Mouse (Mus musculus): ENCODE data around the gene Th.

The Th gene

DNA sequence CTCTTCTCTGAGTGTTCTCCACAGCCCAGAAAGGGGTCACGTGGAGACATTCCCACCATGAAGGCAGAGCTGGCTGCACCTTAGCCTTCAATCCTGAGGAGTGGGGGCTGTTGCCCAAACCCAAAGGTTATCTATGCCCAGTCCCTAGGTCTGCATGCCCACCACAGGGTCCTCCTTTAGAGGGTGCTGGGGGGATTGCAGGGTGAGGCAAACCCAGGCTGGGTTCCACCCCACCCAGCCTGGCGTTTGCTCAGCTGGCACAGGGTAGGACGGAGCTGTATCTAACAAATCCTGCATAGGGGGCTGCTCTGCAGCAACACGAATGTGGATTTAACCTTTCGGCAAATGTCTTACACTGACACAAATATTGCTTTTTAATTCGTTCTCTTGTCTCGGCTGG, 29.2 kb downstream of the Th start:
- DNase-seq (ENCODE audit: low read depth, low spot score) = no peak

DNA sequence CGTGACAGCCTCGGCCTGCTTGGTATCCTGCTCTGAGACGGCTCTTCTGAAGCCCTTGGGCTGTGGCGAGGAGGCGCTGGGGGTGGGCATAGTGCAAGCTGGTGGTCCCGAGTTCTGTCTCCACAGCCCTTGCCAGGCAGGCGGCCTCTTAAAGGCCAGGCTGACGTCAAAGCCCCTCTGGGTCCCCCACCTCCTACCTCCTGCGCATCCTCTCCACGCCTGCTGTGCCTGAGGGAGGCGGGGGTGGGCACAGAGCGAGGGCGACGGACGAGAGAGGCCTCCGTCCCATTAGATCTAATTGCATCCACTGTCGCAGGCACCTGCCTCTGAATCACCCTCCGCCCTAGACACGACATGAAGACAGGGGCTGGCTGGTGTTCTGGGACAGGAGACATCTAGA, 31.1 kb downstream of the Th start:
- DNase-seq (ENCODE audit: low read depth, low spot score) = no peak

DNA sequence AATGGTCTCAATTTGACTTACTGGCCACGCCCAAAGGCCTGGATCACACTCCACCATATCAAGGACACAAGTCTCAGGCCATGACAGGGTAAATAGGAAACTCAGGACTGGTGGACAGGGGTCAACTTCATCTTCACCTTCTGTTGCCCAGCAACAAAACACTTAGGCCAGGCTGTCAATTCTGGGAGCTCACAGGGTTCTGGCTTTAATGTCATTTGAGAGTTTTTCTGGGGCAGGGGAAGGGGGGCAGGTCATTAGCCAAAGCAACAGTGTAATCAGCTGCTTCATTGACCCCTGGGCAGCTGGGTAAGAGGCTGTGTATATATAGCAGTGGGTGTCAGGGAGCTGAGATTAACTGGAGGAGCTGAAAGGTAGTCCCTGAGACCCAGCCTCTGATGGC, 33.5 kb downstream of the Th start:
- no peak for DNase-seq (ENCODE audit: low read depth, low spot score)

DNA sequence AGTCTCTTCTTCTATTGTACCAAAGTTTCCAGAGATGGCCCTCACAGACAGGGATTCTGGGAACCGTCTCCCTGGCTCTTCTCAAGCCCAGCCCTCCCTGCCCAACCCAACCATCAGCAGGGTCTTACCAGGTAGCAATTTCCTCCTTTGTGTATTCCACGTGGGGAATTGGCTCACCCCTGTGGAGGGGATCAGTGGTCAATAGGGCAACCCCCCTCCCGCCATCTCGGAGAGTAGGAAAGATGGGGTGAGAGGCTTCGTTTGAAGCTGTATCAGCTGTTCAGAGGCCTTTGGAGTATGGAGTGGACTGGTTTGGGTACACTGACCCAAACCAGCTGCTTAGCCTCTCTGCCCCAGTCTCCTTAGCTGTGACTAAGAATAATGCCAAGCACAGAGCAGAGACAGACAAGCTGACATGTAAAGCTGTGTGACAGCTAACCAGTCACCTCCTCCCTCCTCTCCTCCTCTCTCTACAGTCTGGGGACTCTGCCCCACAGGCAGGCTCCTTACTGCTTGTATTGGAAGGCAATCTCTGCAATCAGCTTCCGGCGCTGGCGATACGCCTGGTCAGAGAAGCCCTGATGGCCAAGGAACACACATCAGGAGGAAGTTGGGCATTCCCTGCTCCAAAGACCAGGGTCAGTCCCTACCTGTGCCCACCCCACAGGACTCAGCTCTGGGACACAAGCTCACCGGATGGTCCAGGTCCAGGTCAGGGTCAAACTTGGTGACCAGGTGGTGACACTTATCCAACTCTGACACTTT, 34.8 kb downstream of the Th start:
- DNase-seq (ENCODE audit: low read depth, low spot score) = no peak

DNA sequence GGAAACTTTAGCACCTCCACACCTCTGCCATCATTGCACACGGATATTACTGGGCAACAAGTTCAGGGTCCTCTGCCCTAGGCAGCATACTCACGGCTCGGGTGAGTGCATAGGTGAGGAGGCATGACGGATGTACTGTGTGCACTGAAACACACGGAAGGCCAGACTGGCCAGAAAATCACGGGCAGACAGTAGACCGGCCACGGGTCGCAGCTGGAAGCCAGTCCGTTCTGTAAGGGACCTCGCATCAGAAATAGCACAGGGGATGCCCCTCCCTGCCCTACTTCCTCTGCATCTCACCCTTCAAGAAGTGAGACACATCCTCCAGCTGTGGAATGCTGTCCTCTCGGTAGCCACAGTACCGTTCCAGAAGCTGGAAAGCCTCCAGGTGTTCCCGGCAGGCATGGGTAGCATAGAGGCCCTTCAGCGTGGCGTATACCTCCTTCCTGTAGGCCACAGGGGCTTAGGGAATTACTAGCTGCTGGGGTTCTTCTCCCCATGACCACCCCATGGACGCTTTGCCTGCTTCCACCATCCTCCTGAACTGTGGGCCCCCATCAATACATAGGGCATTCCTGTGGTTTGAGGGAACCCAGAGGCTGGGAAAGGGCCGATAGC, 35.6 kb downstream of the Th start:
- no peak for DNase-seq (ENCODE audit: low read depth, low spot score)

DNA sequence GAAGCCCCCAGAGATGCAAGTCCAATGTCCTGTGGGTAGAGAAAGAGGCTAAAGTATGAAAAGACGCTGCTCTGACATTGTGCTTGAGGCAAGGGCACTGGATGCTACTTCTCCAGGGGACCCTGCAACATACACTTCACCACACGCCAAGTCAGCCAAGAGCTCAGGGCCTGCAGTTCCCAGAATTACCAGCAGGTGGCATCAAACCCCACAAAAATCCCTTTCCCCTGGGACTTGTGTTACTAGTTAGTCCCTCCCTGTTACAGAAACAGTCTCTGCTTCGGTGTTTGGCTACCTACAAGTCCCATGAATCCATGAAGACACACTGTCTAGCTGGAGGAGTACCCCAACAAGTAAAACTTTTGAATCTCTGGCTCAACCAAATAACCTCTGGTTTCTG, 36.3 kb downstream of the Th start:
- DNase-seq (ENCODE audit: low read depth, low spot score) = peak; percentile 86

DNA sequence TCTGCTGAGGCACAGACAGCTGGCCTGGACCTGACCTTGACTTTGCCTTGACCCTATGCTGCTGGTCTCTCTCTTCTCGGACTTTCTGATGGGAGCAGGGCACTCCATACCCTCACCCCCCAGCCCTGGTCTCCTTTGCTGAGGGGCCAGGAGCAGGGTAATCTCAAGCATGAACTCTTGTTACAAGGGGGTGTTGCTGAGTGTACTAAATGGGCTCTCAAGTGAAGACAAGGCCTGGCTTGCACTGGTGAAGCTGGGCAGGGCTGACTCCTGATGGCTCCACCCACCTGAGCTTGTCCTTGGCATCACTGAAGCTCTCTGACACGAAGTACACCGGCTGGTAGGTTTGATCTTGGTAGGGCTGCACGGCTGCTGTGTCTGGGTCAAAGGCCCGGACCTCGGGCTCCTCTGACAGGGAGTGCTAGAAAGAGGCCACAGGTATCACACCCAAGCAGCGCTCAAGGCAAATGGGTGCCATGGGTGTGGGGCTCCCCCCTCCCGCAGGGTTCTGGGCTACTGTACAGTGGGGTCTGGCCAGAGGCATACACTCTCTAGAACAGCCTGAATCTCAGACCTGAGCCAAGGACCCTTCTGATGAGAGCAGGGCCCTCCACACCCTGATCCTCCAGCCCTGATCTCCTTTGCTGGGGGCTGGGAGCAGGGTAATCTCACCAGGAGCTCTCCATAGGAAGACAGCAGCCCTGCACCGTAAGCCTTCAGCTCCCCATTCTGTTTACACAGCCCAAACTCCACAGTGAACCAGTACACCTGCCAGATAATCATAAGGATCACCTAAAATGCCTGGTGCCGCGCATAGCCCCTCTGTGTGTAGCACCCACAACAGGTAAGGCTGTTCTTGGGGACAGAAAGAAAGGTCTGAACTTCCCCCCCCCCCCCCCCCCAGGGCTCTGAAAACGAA, 36.9 kb downstream of the Th start:
- no peak for DNase-seq (ENCODE audit: low read depth, low spot score)

DNA sequence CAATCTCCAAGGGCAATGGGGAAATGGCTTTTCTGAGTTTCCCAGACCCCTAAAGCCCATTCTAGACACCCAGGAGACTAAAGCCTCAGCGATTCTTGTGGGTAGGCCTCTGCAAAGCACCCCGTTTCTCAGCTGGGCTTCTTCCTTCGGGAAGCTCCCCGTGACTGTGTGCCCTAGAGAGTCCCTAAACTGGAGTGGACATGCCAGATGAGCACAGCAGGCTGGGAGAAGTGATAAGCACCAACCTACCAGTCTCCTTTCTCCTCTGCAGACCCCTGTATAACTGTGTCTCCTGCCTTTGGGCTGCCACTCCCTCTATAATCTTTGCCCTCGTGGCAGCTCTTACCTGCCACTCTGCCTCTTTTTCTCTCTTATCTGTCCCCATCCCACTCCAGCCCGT, 37.6 kb downstream of the Th start:
- no peak for DNase-seq (ENCODE audit: low read depth, low spot score)

DNA sequence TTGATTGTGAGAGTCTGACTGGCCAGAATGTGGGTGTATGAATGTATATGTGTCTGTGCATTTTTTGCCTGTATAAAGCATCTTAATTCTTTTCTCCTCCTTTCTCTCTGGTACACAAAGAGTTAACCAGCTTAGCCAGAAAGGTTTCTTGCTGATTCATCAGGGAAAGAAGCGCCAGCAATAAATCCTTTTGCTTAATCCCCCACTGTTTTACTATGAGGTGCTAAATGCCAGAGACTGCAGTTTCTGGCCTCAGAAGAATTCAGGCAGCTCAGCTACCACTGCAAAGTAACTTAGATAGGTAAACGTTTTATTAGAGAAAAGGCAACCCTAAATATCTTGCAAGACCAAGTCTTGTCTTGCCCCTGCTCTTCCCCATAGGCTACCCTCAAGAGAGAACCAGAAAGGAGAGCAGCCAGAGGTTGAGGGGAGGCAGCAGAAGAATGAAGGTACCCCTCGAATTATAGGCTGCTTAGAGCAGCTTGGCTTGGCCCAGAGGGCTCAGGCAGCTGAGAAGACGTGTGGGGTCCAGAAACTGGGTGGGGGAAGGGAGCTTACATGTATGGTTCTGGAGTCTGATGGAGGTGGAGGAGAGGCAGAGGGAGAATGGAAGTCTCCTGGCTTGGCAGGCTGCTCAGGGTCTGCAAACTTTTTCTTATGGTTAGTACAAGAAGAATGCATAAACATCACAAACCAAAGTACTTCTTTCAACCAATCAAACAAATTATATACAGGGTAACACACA, 61.3 kb downstream of the Th start:
- DNase-seq (ENCODE audit: low read depth, low spot score) = no peak

DNA sequence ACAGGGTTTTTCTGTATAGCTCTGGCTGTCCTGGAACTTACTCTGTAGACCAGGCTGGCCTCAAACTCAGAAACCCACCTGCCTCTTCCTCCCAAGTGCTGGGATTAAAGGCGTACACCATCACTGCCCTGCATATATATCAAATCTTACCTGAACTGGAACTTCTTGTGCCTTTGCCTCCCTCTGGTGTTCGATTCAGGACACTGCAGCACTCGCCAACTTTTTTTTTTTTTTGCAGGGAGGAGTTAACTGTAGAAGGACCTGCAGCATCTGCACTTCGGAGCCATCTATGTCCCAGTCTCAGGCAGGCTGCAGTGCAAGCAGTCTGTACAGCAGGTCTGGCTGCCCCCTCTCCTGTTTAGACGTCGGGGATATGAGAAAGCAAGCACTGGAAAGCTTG, 80.2 kb downstream of the Th start:
- DNase-seq (ENCODE audit: low read depth, low spot score) = peak; percentile 69

All from CD4-positive, CD25-positive, alpha-beta regulatory T cell, adult 2 months (primary cell).